Mouse (Mus musculus) liver, embryonic 16.5 days (tissue): ENCODE data around the gene Itga1. TPM values are rescaled to one million over a fixed set of nuclear protein-coding genes. Genes with fewer than 3 reads are reported as not detected.

ENCODE experiments used
- ATAC-seq: fragments of 200-750 bp; cut with Nextera tagmentation; 2 replicates; pipeline ENCODE4 v1.8.0; 2017; ENCODE audit warnings: low read depth, mild to moderate bottlenecking, moderate number of reproducible peaks, moderate library complexity
- H3K27ac ChIP-seq: fragments of 300-500 bp; sonication (generic); 2 replicates; pipeline ENCODE4 v1.5.1; 2014; ENCODE audit warnings: mild to moderate bottlenecking, low read length
- H3K27me3 ChIP-seq: fragments of 300-500 bp; sonication (generic); 2 replicates; pipeline ENCODE4 v1.6.1; 2014; ENCODE audit warnings: low read depth, low read length, mixed read lengths; ENCODE audit not compliant: control insufficient read depth, insufficient read depth
- H3K36me3 ChIP-seq: fragments of 300-500 bp; sonication (generic); 2 replicates; pipeline ENCODE4 v1.6.1; 2014; ENCODE audit warnings: mild to moderate bottlenecking; ENCODE audit not compliant: control insufficient read depth, insufficient read depth
- H3K4me1 ChIP-seq: fragments of 300-500 bp; sonication (generic); 2 replicates; pipeline ENCODE4 v1.6.1; 2014; ENCODE audit warnings: low read depth, low read length, mixed read lengths; ENCODE audit not compliant: control insufficient read depth
- H3K4me2 ChIP-seq: fragments of 300-500 bp; sonication (generic); 2 replicates; pipeline ENCODE4 v1.6.1; 2014; ENCODE audit warnings: low read depth, low read length, mixed read lengths
- H3K4me3 ChIP-seq: fragments of 300-500 bp; sonication (generic); 2 replicates; pipeline ENCODE4 v1.5.1; 2014; ENCODE audit warnings: low read depth, mild to moderate bottlenecking, low read length
- H3K9ac ChIP-seq: fragments of 300-500 bp; sonication (generic); 2 replicates; pipeline ENCODE4 v1.6.1; 2014; ENCODE audit warnings: low read depth, low read length
- H3K9me3 ChIP-seq: fragments of 300-500 bp; sonication (generic); replicated peaks from 2 replicates; pipeline ENCODE4 v1.6.1; 2016; ENCODE audit warnings: low read length; ENCODE audit not compliant: control insufficient read depth
- WGBS: fragments of 180-500 bp; shearing (Covaris S2); extraction: QIAGEN DNeasy Blood & Tissue Kit; methylation state at CpG from one replicate; pipeline ENCODE4 v1.1.7; 2014; ENCODE audit not compliant: insufficient replicate concordance; 5-methylcytosine and 5-hydroxymethylcytosine counted together
- polyA plus RNA-seq: library from polyadenylated mRNA; unstranded; fragments of >200 nt; fragmentation: Nextera tagmentation; extraction: Ambion mirVana; gene quantifications from 2 replicates; pipeline ENCODE4 v1.2.1, GENCODE M21; 2015

Gene Itga1
- polyA plus RNA-seq, 1 experiment from 2014 or later, result 6.5 TPM

- no peaks in the 10 kb centered on the region for H3K9me3 ChIP-seq
- no peaks in the 10 kb centered on the region for H3K4me1 ChIP-seq
- H3K36me3 ChIP-seq, result peaks cover 3% of the 10 kb centered on the region; the same call in 1 of the 2 replicates
- ATAC-seq, result no peak
- H3K9ac ChIP-seq, result no peak overlapping the region
- H3K27ac ChIP-seq, result no peak overlapping the region
- WGBS, result 48% methylated on average over 4 of the region's 4 CpGs
- H3K4me3 ChIP-seq, result no peak overlapping the region
- H3K27me3 ChIP-seq, result no peaks in the 10 kb centered on the region
- H3K4me2 ChIP-seq, result no peak overlapping the region
These were observed 102.2 kb downstream of the Itga1 start for GRCm38 (mm10) chr13:114999582-114999981.

- Histone ChIP-seq H3K27ac (no peak overlapping the region), H3K9ac (no peak overlapping the region), H3K4me2 (no peak overlapping the region), H3K4me3 (no peak overlapping the region), H3K27me3 (no peaks in the 10 kb centered on the region), H3K4me1 (no peaks in the 10 kb centered on the region), H3K36me3 (peaks cover 3% of the 10 kb centered on the region; the same call in 1 of the 2 replicates), H3K9me3 (no peaks in the 10 kb centered on the region)
- no peak for ATAC-seq
- 66% methylated on average over 10 of the region's 10 CpGs for WGBS
These were observed 103.7 kb downstream of the Itga1 start for GRCm38 (mm10) chr13:114998100-114998499.

- Histone ChIP-seq H3K4me1 (no peaks in the 10 kb centered on the region), H3K9ac (no peak overlapping the region), H3K4me2 (no peak overlapping the region), H3K9me3 (no peaks in the 10 kb centered on the region), H3K4me3 (no peak overlapping the region), H3K27ac (no peak overlapping the region), H3K36me3 (no peaks in the 10 kb centered on the region), H3K27me3 (no peaks in the 10 kb centered on the region)
- 59% methylated on average over 14 of the region's 14 CpGs for WGBS
- ATAC-seq, result no peak
These were observed 109.3 kb downstream of the Itga1 start for GRCm38 (mm10) chr13:114992260-114993014.

GRCm38 (mm10) chr13:114987668-114988067, 114.1 kb downstream of the Itga1 start:
- H3K4me3 ChIP-seq, result no peak overlapping the region
- no peak overlapping the region for H3K9ac ChIP-seq
- H3K9me3 ChIP-seq, result no peaks in the 10 kb centered on the region
- no peaks in the 10 kb centered on the region for H3K36me3 ChIP-seq
- WGBS, result 54% methylated on average over 6 of the region's 6 CpGs
- no peak overlapping the region for H3K4me2 ChIP-seq
- H3K27ac ChIP-seq, result no peak overlapping the region
- H3K4me1 ChIP-seq, result no peaks in the 10 kb centered on the region
- no peaks in the 10 kb centered on the region for H3K27me3 ChIP-seq
- no peak for ATAC-seq

GRCm38 (mm10) chr13:114987161-114987560, 114.6 kb downstream of the Itga1 start:
- Histone ChIP-seq H3K4me3 (no peak overlapping the region), H3K36me3 (no peaks in the 10 kb centered on the region), H3K27me3 (no peaks in the 10 kb centered on the region), H3K4me1 (no peaks in the 10 kb centered on the region), H3K4me2 (no peak overlapping the region), H3K9me3 (no peaks in the 10 kb centered on the region), H3K9ac (no peak overlapping the region), H3K27ac (no peak overlapping the region)
- ATAC-seq, result no peak
- WGBS, result 34% methylated on average over 2 of the region's 2 CpGs

- Histone ChIP-seq H3K27ac (no peak overlapping the region), H3K4me1 (no peaks in the 10 kb centered on the region), H3K9ac (no peak overlapping the region), H3K36me3 (no peaks in the 10 kb centered on the region), H3K4me3 (no peak overlapping the region), H3K27me3 (no peaks in the 10 kb centered on the region), H3K9me3 (no peaks in the 10 kb centered on the region), H3K4me2 (no peak overlapping the region)
- 28% methylated on average over 1 of the region's 1 CpGs for WGBS
- ATAC-seq, result no peak
These were observed 117.1 kb downstream of the Itga1 start for GRCm38 (mm10) chr13:114984658-114985057.

GRCm38 (mm10) chr13:114983116-114983515, 118.6 kb downstream of the Itga1 start:
- Histone ChIP-seq H3K27me3 (no peaks in the 10 kb centered on the region), H3K36me3 (no peaks in the 10 kb centered on the region), H3K4me1 (no peaks in the 10 kb centered on the region), H3K9ac (no peak overlapping the region), H3K27ac (no peak overlapping the region), H3K9me3 (no peaks in the 10 kb centered on the region), H3K4me3 (no peak overlapping the region), H3K4me2 (no peak overlapping the region)
- ATAC-seq, result no peak
- 71% methylated on average over 7 of the region's 7 CpGs for WGBS

- H3K36me3 ChIP-seq, result no peaks in the 10 kb centered on the region
- no peak overlapping the region for H3K4me3 ChIP-seq
- H3K9me3 ChIP-seq, result no peaks in the 10 kb centered on the region
- H3K27ac ChIP-seq, result no peak overlapping the region
- H3K27me3 ChIP-seq, result no peaks in the 10 kb centered on the region
- 34% methylated on average over 10 of the region's 10 CpGs for WGBS
- no peaks in the 10 kb centered on the region for H3K4me1 ChIP-seq
- H3K4me2 ChIP-seq, result no peak overlapping the region
- H3K9ac ChIP-seq, result no peak overlapping the region
- no peak for ATAC-seq
These were observed 120.8 kb downstream of the Itga1 start for GRCm38 (mm10) chr13:114980831-114981419.

GRCm38 (mm10) chr13:114974484-114975042, 127.2 kb downstream of the Itga1 start:
- Histone ChIP-seq H3K4me1 (no peaks in the 10 kb centered on the region), H3K4me2 (no peak overlapping the region), H3K36me3 (no peaks in the 10 kb centered on the region), H3K4me3 (no peak overlapping the region), H3K27ac (no peak overlapping the region), H3K9ac (no peak overlapping the region), H3K9me3 (no peaks in the 10 kb centered on the region), H3K27me3 (no peaks in the 10 kb centered on the region)
- 58% methylated on average over 6 of the region's 6 CpGs for WGBS
- no peak for ATAC-seq
